Mouse (Mus musculus): ENCODE measurements around the gene Ctsk.
"Not testable (repeated sequence)": the region's sequence is repeated elsewhere in the genome, so short reads cannot be mapped to it uniquely, and the experiment has no call there.

Ctsk gene

DNA sequence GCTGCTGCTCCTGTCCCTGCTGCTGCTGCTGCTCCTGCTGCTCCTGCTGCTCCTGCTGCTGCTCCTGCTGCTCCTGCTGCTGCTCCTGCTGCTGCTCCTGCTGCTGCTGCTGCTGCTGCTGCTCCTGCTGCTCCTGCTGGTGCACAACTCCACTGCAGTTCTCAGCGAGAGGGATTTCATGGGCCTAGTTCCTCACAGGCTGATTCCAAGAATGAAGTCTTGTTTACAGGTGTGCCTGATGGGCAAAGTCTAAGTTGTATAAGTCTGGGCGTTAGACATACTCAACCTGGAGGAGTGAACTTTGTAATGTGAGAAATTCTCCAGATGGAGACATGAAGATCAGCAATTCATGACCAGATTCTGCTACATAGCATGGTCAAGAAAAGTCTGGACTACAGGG is 25.6 kb downstream of the Ctsk start:
- no peak for DNase-seq (ENCODE audit: low read depth)

DNA sequence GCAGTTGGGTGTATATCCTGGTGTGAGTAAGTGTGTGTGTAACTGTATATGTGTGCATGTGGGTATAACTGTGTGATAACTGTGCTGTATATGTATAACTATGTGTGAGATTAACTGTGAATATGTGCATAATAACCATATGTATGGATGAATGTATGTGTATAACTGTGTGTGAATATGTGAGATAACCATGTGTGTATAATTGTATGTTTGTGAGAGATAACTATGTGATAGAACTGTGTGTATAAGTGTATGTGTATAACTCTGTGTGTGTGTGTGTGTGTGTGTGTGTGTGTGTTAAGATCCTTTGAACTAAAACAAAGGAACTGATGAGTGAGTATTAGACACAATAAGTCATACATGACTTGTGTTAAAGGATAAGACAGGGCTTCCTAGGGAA is 27.1 kb downstream of the Ctsk start:
- no peak for DNase-seq (ENCODE audit: low read depth)

DNA sequence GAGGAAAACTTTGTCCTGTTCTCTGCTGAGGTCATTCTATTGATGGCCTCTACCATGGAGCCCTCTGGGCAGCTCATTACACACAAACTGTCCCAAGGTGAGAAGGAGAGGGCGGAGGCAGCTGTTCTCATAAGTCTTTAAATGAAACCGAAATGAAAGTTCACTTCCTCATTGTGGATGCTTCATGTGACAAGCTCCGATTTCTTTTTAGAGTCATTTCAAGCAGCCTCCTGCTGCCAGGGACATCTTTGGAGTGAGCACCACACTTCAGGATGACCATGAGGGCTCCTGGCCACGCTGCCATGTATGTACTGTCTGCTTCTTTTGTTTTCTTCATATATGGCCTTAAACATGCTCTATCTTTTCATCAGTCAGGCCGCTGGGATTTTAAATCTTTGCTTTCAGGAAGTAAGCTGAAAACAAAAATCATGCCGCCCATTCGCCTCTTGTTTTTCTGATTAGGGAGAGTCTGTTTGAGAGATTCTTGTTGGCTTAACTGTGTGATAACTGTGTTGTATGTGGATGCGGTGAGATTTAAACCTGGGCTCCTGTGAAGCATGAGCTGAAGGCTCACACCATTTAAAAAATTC is 27.7 kb downstream of the Ctsk start, which contains the start of gene Ctss:
TSS of gene Ctss (plus strand) at position 165 of the 590 bp plus-strand sequence.
- no peak for DNase-seq (ENCODE audit: low read depth)

DNA sequence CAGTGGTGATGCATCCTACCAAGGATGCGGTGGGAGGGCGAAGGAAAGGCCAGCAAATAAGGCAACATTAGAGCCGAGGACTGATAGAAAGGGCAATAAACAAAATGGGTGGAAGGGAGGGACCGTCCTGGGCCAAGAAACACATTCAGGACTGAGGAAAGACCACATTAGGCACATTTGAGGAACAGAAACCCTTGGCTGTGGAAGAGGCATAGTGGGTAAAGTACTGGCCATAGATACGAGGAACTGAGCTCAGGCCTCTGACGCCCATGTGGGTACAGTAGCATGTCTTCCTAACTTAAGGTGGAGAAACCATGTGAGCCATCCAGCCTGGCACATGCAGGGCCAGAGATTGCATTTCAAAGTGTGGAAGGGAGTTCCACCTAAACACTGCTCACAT is 30.8 kb downstream of the Ctsk start:
- no peak for DNase-seq (ENCODE audit: low read depth)

DNA sequence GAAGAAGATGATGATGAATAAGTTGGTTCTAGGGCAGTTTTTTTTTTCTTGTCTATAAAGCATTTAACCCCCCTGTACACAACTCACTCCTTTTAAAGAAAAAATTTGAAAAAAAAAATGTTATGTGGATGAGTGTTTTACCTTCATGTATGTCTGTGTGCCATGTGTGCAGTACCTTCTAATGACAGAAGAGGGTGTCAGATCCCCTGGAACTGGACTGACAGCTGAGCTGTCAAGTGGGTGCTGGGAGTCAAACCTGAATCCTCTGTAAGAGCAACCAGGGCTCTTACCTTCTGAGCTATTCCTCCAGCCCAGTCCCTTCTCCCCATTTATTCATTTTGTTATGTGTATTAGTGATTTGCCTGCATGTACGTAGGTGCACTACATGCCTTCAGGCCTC is 32.0 kb downstream of the Ctsk start:
- DNase-seq (ENCODE audit: low read depth) = no peak

DNA sequence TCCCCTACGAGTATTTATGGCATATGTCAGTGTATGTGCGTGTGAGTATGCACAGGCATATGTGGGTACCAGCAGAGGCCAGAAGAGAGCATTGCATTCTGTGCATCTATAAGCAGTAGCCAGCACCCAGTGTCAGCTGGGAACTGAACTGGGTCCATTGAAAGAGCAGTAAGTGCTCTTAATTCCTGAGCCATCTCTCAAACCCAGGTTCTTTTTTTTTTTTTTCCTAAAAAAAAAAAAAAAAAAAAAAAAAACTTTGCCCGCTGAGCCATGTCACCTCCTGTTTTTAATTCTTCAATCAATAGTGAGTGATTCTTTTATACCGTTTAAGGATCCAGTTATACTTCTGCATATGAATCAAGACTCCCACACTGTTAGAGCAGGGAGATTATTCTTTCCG is 34.3 kb downstream of the Ctsk start:
- no peak for DNase-seq (ENCODE audit: low read depth)

DNA sequence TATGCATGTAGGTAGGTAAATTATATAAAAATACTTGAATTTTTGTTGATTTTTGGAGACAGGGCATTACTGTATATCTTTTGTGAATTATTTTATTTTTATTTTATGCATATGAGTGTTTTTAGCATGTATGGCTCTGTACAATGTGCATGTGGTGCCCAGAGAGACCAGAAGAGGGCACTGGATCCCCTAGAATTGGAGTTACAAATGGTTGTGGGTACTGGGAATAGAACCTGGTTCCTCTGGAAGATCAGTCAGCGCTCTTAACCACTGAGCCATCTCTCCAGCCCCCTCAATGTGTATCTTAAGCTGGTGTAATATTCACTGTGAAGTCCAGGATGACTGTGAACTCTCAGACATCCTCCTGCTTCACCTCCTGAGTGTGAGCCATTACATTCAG is 35.9 kb downstream of the Ctsk start:
- no peak for DNase-seq (ENCODE audit: low read depth)

DNA sequence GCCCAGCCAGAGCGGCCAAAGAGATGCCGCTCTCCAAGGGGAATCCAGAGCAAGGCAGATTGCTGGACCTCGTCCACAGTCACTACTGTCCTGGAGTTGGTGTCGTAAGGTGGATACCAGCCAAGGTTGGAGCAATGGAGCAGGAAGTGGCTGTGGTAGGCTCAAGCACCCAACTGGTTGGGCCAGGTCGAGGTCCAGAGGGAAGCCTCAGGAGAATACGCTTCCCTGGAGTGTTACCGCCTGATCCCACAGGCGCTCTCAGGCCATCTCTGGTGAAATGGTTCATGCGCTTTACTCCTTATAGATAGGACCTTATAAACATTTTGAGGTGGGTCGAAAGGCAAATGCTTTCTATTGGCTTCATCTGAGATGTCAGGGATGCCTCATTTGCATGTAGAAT is 39.9 kb downstream of the Ctsk start:
- DNase-seq (ENCODE audit: low read depth) = no peak

DNA sequence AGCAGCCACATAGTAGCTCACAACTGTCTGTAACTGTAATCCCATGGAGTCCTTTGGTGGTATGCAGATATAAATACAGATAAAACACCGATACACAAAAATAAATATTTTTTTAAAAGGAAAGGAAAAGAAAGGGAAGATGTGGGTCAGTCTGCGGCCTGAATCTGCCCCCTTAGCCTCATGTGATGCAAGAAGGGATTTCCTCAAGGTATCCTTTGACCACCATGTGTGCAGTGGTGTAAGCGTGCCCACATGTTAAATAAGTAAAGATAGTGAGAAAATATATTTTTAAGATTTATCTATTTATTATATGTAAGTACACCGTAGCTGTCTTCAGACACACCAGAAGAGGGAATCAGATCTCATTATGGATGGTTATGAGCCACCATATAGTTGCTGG is 40.8 kb downstream of the Ctsk start:
- DNase-seq (ENCODE audit: low read depth) = no peak

DNA sequence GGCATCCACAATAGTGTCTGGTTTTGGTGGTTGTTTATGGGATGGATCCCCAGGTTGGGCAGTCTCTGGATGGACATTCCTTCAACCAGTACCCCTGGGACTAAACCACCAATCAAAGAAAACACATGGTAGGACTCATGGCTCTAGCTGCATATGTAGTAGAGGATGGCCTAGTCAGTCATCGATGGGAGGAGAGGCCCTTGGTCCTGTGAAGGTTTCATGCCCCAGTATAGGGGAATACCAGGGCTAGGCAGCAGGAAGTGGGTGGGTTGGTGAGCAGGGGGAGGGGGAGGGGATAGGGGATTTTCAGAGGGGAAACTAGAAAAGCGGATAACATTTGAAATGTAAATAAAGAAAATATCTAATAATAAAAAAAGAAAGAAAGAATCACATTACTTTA is 42.1 kb downstream of the Ctsk start:
- not testable (repeated sequence) for DNase-seq (ENCODE audit: low read depth)

DNA sequence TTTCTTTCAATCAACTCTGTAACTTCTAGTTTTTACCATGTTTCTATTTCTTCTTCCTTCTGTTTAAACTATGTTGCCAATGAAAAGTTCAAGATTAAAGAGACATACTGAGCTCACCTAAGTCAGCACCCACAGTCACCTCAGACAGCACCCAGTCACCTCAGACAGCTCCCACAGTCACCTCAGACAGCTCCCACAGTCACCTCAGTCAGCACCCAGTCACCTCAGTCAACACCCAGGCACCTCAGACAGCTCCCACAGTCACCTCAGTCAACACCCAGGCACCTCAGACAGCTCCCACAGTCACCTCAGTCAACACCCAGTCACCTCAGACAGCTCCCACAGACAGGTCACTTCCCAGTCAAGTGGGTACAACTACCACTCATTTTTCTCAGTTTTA is 43.1 kb downstream of the Ctsk start:
- no peak for DNase-seq (ENCODE audit: low read depth)

DNA sequence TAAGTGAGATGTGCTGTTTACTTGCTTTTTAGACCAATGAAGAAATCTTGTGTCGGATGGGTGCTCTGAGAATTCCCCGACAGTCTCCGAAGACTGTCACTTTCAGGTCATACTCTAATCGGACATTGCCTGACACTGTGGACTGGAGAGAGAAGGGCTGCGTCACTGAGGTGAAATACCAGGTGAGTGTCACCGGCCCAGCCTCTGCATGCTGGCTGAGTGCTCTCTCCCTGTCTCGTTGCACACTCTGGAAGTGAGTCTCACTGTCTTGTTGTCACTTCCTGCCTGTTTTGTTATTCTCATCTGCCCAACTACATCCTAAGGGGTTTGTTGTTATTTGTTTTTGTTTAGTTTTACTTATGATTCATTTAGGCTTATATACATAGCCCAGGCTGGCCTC is 43.9 kb downstream of the Ctsk start:
- DNase-seq (ENCODE audit: low read depth) = no peak

DNA sequence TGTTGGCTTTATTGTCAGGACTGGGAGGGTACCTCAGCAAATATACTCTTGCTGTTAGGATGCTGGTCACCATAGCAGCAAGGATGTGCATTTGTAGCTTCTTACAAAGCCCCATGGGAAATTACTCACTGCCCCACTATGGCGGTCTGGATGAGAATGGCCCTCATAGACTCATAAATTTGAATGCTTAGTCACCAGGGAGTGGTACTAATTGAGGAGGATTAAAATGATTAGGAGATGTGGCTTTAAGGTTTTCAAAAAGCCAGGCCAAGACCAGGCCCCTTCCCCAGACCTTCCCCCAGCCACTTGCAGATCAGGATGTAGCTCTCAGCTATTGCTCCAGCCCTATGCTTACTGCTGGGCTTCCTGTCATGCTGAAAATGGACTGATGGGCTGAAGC is 51.1 kb downstream of the Ctsk start:
- DNase-seq (ENCODE audit: low read depth) = no peak

DNA sequence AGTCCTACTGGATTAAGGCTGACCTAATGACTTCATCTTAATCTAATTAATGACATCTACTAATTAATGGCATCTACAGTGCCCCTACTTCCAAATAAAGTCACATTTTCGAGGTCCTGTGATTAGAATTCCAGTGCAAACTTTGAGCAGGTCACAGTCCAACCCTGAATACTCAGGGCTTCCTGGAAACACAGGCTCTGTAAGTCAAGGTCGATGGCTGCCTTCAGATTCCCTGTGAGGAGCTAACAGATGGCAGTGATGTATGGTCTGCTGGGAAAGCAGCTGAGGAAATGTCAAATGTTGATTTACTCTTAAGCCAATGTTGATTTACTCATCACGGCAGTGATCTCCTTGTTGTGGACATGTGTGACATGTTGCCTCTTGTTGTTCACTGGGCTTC is 54.9 kb downstream of the Ctsk start:
- DNase-seq (ENCODE audit: low read depth) = no peak

Data from c-Kit-positive CD71-positive TER-119-negative erythroid progenitor cells, embryonic 14.5 days (primary cell).